Mouse (Mus musculus) skeletal muscle tissue, adult 2 months (tissue): Measurements from ENCODE around the gene Src.
A peak's percentile ranks its signal among the peaks of the same experiment; 100 is the strongest.

ENCODE experiments used
- DNase-seq: peaks from one replicate; pipeline ENCODE4 v3.0.0-alpha.2; 2012; ENCODE audit warnings: low read depth, low spot score

Gene Src

GRCm38 (mm10) chr2:157436496-157436895 lies 18.3 kb downstream of the Src start:
- no peak for DNase-seq

- no peak for DNase-seq
Measured at GRCm38 (mm10) chr2:157437123-157437522, 18.9 kb downstream of the Src start.

- DNase-seq: no peak
Measured at GRCm38 (mm10) chr2:157441363-157441762, 23.1 kb downstream of the Src start.

GRCm38 (mm10) chr2:157447297-157448158 lies 29.3 kb downstream of the Src start:
- no peak for DNase-seq

GRCm38 (mm10) chr2:157448356-157448755 lies 30.1 kb downstream of the Src start:
- no peak for DNase-seq

GRCm38 (mm10) chr2:157450905-157451304 lies 32.7 kb downstream of the Src start:
- DNase-seq: no peak

- DNase-seq: no peak
Measured at GRCm38 (mm10) chr2:157451372-157452040, 33.3 kb downstream of the Src start.

GRCm38 (mm10) chr2:157457100-157457806 lies 39.0 kb downstream of the Src start:
- peak; percentile 74 for DNase-seq

- DNase-seq: no peak
Measured at GRCm38 (mm10) chr2:157458472-157458871, 40.2 kb downstream of the Src start.

GRCm38 (mm10) chr2:157459736-157460135 lies 41.5 kb downstream of the Src start:
- no peak for DNase-seq

- no peak for DNase-seq
Measured at GRCm38 (mm10) chr2:157462776-157463710, 44.8 kb downstream of the Src start.

GRCm38 (mm10) chr2:157463887-157464745 lies 45.9 kb downstream of the Src start:
- DNase-seq: no peak

GRCm38 (mm10) chr2:157464746-157465126 lies 46.5 kb downstream of the Src start:
- no peak for DNase-seq

- DNase-seq: no peak
Measured at GRCm38 (mm10) chr2:157466836-157467235, 48.6 kb downstream of the Src start.

GRCm38 (mm10) chr2:157468130-157468796 lies 50.0 kb downstream of the Src start:
- no peak for DNase-seq

- no peak for DNase-seq
Measured at GRCm38 (mm10) chr2:157471292-157471691, 53.0 kb downstream of the Src start.

GRCm38 (mm10) chr2:157471737-157472136 lies 53.5 kb downstream of the Src start:
- no peak for DNase-seq

GRCm38 (mm10) chr2:157472469-157472868 lies 54.2 kb downstream of the Src start:
- DNase-seq: peak; percentile 47

- no peak for DNase-seq
Measured at GRCm38 (mm10) chr2:157474269-157474729, 56.1 kb downstream of the Src start.
